Mouse (Mus musculus): ENCODE results near the gene Cfap45.

DNA sequence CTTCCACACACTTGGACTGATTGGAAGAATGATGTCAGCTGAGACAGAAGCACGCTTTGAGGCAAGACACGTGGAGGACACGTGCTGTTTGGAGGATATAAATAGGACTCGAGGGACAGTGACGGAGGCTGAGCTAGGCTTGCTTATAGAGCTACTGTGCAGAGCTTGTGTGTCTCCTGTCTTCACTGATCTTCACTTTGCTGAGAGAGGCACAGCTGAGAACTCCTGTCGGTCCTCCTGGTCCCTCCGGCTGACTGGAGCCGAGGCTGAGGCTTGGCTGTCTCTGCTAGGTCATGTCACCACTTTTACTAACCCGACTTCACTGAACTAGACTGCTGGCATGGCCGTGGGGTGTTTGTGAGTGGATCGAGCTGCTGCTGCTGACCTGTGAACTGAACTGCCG, 3.1 kb downstream of the Cfap45 start:
- no peak for TF ChIP-seq GATA1 (IDR thresholded peaks at IDR 0.05; ENCODE audit: borderline replicate concordance, low read length)
- TF ChIP-seq FLI1 (IDR thresholded peaks at IDR 0.05; ENCODE audit: low read length), result no peak
